Mouse (Mus musculus): ENCODE measurements at regions not wholly inside any gene's neighbourhood (a gene's known extent, or its start where the extent isn't known, plus 50 kb on each side); places are given as distances from the start of the nearest gene placed in this dataset.

DNA sequence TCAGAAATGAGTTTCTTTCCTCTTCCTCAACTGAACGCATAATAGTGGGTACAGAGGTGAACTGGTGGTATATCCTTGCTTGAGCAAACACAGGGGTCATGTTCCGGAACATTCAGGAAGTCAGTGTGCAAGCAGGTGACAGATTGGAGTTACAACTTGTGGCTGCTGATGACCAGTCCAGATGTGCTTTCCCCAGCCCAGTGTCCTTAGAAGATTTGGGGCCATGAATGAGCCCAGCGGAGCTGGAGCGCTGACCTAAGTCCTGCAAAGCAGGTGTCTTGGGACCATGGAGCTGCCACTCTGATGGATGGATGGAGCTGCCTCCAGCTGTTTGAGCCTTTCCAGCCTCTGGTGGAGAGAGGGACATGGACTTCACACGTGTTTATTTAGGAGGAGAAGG, 72.6 kb upstream of the Intu start:
- DNase-seq (ENCODE audit: low read depth), result no peak

DNA sequence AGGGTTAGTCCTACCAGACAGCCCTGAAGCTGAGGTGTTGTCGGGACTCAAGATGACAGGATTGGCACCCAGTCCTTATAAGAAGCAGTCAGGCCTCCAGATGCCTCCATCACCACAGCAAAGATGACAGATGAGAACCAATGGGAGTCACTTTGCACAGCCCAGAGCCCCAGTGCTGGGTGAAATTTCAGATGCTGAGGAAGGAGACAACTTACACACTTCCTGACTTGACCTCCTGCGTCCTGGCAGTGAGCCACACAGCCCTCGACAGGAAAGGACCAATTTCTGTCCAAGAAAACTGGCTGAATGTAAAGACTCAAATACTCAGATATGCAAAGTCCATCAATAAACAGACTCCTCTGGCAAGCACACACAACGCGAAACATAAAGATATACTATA, 67.6 kb upstream of the Intu start:
- DNase-seq (ENCODE audit: low read depth), result no peak

GRCm38 (mm10) chr3:40470101-40470500, 61.0 kb upstream of the Intu start:
- no peak for DNase-seq (ENCODE audit: low read depth)

DNA sequence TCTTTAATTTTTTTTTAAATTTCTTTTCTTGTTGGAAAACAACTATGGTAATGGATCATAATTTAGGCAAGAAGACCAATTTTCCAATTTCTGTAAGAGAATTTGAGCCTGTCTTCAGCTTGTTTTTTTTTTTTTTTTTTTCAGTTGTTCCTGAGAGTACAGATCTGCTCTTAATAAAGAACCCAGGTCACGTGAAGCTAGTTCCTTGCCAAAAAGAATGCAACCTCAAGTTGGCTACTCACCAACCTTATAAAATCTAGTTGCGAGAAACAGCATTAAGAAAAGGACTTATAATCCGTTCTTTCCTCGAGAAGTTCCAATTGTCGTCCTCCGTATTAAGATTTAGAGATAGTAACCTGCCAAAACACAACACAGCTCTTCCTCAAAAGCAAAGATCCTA, 58.3 kb upstream of the Intu start:
- no peak for DNase-seq (ENCODE audit: low read depth)

GRCm38 (mm10) chr3:40480258-40480951, 50.7 kb upstream of the Intu start:
- no peak for DNase-seq (ENCODE audit: low read depth)
